Mouse (Mus musculus): Measurements from ENCODE around the gene Gm10309.

DNA sequence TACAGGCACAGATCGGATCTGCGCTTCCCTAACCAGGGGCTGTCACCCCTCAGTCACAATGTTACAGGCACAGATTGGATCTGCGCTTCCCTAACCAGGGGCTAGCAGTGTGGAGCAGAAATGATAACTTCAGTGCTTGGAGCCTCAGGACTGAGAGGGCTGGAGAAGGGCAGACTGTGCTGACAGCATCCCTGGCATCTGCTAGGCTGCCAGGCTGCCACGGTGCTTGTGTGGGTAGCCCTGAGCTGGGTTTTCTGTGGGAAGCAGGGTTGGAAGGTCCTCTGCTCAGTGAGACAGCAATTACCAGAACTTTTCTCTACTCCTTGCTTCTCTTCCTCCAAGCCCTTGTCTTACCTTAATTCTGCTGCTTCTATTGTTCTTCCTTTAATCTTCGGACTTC, 37.1 kb downstream of the Gm10309 start:
- TF ChIP-seq CTCF (IDR thresholded peaks at IDR 0.05; ENCODE audit: control insufficient read depth, insufficient read depth, insufficient replicate concordance, low read depth, low read length) (no peak), POLR2A (IDR thresholded peaks at IDR 0.05; ENCODE audit: control insufficient read depth, low read depth, low read length) (no peak)

Data from testis, adult 2 months (tissue).